Mouse (Mus musculus): ENCODE results near the gene Fmo1.

- TF ChIP-seq EP300 (IDR thresholded peaks at IDR 0.05; ENCODE audit: insufficient read depth, low read depth, low read length) (no peak), CTCF (IDR thresholded peaks at IDR 0.05) (no peak)
These were observed 26.2 kb downstream of the Fmo1 start for GRCm38 (mm10) chr1:162840211-162840610.
